Mouse (Mus musculus): Measurements from ENCODE around the gene Poc1a. TPM values are rescaled to one million over a fixed set of nuclear protein-coding genes. Genes with fewer than 3 reads are reported as not detected.
A peak's percentile ranks its signal among the peaks of the same experiment; 100 is the strongest.

Poc1a gene
- polyA plus RNA-seq, 1 experiment from 2014 or later: 27.8 TPM

- no peak overlapping the region; the same call in 1 of the 2 replicates for H3K4me2 ChIP-seq
- no peak overlapping the region for H3K4me3 ChIP-seq
- H3K9me3 ChIP-seq (replicated peaks): no peaks in the 10 kb centered on the region
- no peak for ATAC-seq (ENCODE audit: insufficient number of reproducible peaks, low FRiP score)
- WGBS: 67% methylated on average over 6 of the region's 6 CpGs
- no peaks in the 10 kb centered on the region; the same call in 1 of the 2 replicates for H3K36me3 ChIP-seq
- no peak overlapping the region for H3K27ac ChIP-seq (ENCODE audit: poor library complexity, severe bottlenecking)
- H3K27me3 ChIP-seq (replicated peaks): no peaks in the 10 kb centered on the region
- 0 out of 2 replicates have a peak overlapping the region, but pooled peaks have one; percentile 3 for H3K9ac ChIP-seq
- H3K4me1 ChIP-seq (replicated peaks): peaks cover 47% of the 10 kb centered on the region
Observed at GRCm38 (mm10) chr9:106339173-106339558, 58.3 kb downstream of the Poc1a start.

GRCm38 (mm10) chr9:106339730-106340129 lies 58.9 kb downstream of the Poc1a start:
- Histone ChIP-seq H3K27ac (ENCODE audit: poor library complexity, severe bottlenecking) (no peak overlapping the region), H3K4me2 (no peak overlapping the region), H3K9ac (no peak overlapping the region), H3K4me1 (replicated peaks) (peaks cover 52% of the 10 kb centered on the region), H3K27me3 (replicated peaks) (no peaks in the 10 kb centered on the region), H3K36me3 (no peaks in the 10 kb centered on the region), H3K9me3 (replicated peaks) (no peaks in the 10 kb centered on the region), H3K4me3 (no peak overlapping the region)
- no peak for ATAC-seq (ENCODE audit: insufficient number of reproducible peaks, low FRiP score)
- 82% methylated on average over 4 of the region's 4 CpGs for WGBS

GRCm38 (mm10) chr9:106340501-106341312 lies 59.8 kb downstream of the Poc1a start:
- no peak overlapping the region for H3K4me2 ChIP-seq
- peaks cover 62% of the 10 kb centered on the region for H3K4me1 ChIP-seq (replicated peaks)
- H3K27ac ChIP-seq (ENCODE audit: poor library complexity, severe bottlenecking): no peak overlapping the region
- WGBS: 44% methylated on average over 13 of the region's 13 CpGs
- H3K9me3 ChIP-seq (replicated peaks): no peaks in the 10 kb centered on the region
- peak overlapping the region; percentile 12; the same call in 1 of the 2 replicates for H3K9ac ChIP-seq
- no peaks in the 10 kb centered on the region for H3K36me3 ChIP-seq
- H3K27me3 ChIP-seq (replicated peaks): no peaks in the 10 kb centered on the region
- H3K4me3 ChIP-seq: no peak overlapping the region
- ATAC-seq (ENCODE audit: insufficient number of reproducible peaks, low FRiP score): no peak

- no peaks in the 10 kb centered on the region for H3K36me3 ChIP-seq
- no peaks in the 10 kb centered on the region for H3K9me3 ChIP-seq (replicated peaks)
- H3K9ac ChIP-seq: peak overlapping the region; percentile 12; the same call in 1 of the 2 replicates
- H3K4me1 ChIP-seq (replicated peaks): peaks cover 65% of the 10 kb centered on the region
- H3K27me3 ChIP-seq (replicated peaks): no peaks in the 10 kb centered on the region
- no peak overlapping the region for H3K4me3 ChIP-seq
- no peak overlapping the region for H3K4me2 ChIP-seq
- H3K27ac ChIP-seq (ENCODE audit: poor library complexity, severe bottlenecking): no peak overlapping the region
- no peak for ATAC-seq (ENCODE audit: insufficient number of reproducible peaks, low FRiP score)
- WGBS: 68% methylated on average over 3 of the region's 3 CpGs
Observed at GRCm38 (mm10) chr9:106341313-106341686, 60.4 kb downstream of the Poc1a start.

- Histone ChIP-seq H3K9ac (no peak overlapping the region), H3K4me1 (replicated peaks) (peaks cover 57% of the 10 kb centered on the region), H3K4me2 (no peak overlapping the region), H3K4me3 (no peak overlapping the region), H3K27me3 (replicated peaks) (no peaks in the 10 kb centered on the region), H3K36me3 (no peaks in the 10 kb centered on the region), H3K27ac (ENCODE audit: poor library complexity, severe bottlenecking) (no peak overlapping the region), H3K9me3 (replicated peaks) (no peaks in the 10 kb centered on the region)
- WGBS: 89% methylated on average over 9 of the region's 9 CpGs
- ATAC-seq (ENCODE audit: insufficient number of reproducible peaks, low FRiP score): no peak
Observed at GRCm38 (mm10) chr9:106342573-106342972, 61.7 kb downstream of the Poc1a start.

GRCm38 (mm10) chr9:106345167-106345566 lies 64.3 kb downstream of the Poc1a start:
- Histone ChIP-seq H3K4me2 (peak overlapping the region; percentile 22; the same call in 1 of the 2 replicates), H3K4me3 (no peak overlapping the region), H3K9ac (peak overlapping the region; percentile 41; the same call in 1 of the 2 replicates), H3K27ac (ENCODE audit: poor library complexity, severe bottlenecking) (peak overlapping the region; percentile 80), H3K36me3 (no peaks in the 10 kb centered on the region), H3K27me3 (replicated peaks) (no peaks in the 10 kb centered on the region), H3K4me1 (replicated peaks) (peaks cover 31% of the 10 kb centered on the region), H3K9me3 (replicated peaks) (no peaks in the 10 kb centered on the region)
- 22% methylated on average over 6 of the region's 6 CpGs for WGBS
- peak; percentile 44; the same call in 1 of the 2 replicates for ATAC-seq (ENCODE audit: insufficient number of reproducible peaks, low FRiP score)

GRCm38 (mm10) chr9:106345630-106346029 lies 64.8 kb downstream of the Poc1a start:
- peaks cover 29% of the 10 kb centered on the region for H3K4me1 ChIP-seq (replicated peaks)

GRCm38 (mm10) chr9:106348281-106348680 lies 67.4 kb downstream of the Poc1a start:
- no peak for ATAC-seq (ENCODE audit: insufficient number of reproducible peaks, low FRiP score)
- H3K4me3 ChIP-seq: no peak overlapping the region
- no peak overlapping the region for H3K9ac ChIP-seq
- H3K36me3 ChIP-seq: no peaks in the 10 kb centered on the region
- WGBS: 57% methylated on average over 10 of the region's 10 CpGs
- no peak overlapping the region for H3K4me2 ChIP-seq
- peaks cover 25% of the 10 kb centered on the region for H3K4me1 ChIP-seq (replicated peaks)
- no peaks in the 10 kb centered on the region for H3K27me3 ChIP-seq (replicated peaks)
- H3K9me3 ChIP-seq (replicated peaks): no peaks in the 10 kb centered on the region
- H3K27ac ChIP-seq (ENCODE audit: poor library complexity, severe bottlenecking): no peak overlapping the region

More at GRCm38 (mm10) chr9:106345630-106346029, 64.8 kb downstream of the Poc1a start:
- Histone ChIP-seq H3K9me3 (replicated peaks) (no peaks in the 10 kb centered on the region), H3K4me3 (no peak overlapping the region), H3K9ac (peak overlapping the region; percentile 41; the same call in 1 of the 2 replicates), H3K27ac (ENCODE audit: poor library complexity, severe bottlenecking) (peak overlapping the region; percentile 80), H3K4me2 (no peak overlapping the region; the same call in 1 of the 2 replicates), H3K36me3 (no peaks in the 10 kb centered on the region), H3K27me3 (replicated peaks) (no peaks in the 10 kb centered on the region)
- WGBS: 55% methylated on average over 6 of the region's 6 CpGs
- ATAC-seq (ENCODE audit: insufficient number of reproducible peaks, low FRiP score): no peak

- Histone ChIP-seq H3K36me3 (no peaks in the 10 kb centered on the region), H3K27ac (ENCODE audit: poor library complexity, severe bottlenecking) (no peak overlapping the region), H3K4me1 (replicated peaks) (peaks cover 33% of the 10 kb centered on the region), H3K4me2 (no peak overlapping the region), H3K27me3 (replicated peaks) (no peaks in the 10 kb centered on the region), H3K9me3 (replicated peaks) (no peaks in the 10 kb centered on the region), H3K9ac (no peak overlapping the region), H3K4me3 (no peak overlapping the region)
- WGBS: 67% methylated on average over 2 of the region's 2 CpGs
- ATAC-seq (ENCODE audit: insufficient number of reproducible peaks, low FRiP score): peak; percentile 26; the same call in 1 of the 2 replicates
Observed at GRCm38 (mm10) chr9:106349075-106349474, 68.2 kb downstream of the Poc1a start.

- no peaks in the 10 kb centered on the region for H3K9me3 ChIP-seq (replicated peaks)
- H3K27me3 ChIP-seq (replicated peaks): no peaks in the 10 kb centered on the region
- WGBS: 61% methylated on average over 6 of the region's 6 CpGs
- no peaks in the 10 kb centered on the region for H3K36me3 ChIP-seq
- no peak for ATAC-seq (ENCODE audit: insufficient number of reproducible peaks, low FRiP score)
- H3K4me1 ChIP-seq (replicated peaks): peaks cover 34% of the 10 kb centered on the region
- no peak overlapping the region for H3K4me3 ChIP-seq
- H3K9ac ChIP-seq: no peak overlapping the region
- H3K27ac ChIP-seq (ENCODE audit: poor library complexity, severe bottlenecking): no peak overlapping the region
- no peak overlapping the region for H3K4me2 ChIP-seq
Observed at GRCm38 (mm10) chr9:106351178-106351577, 70.3 kb downstream of the Poc1a start.

- Histone ChIP-seq H3K9ac (no peak overlapping the region), H3K27ac (ENCODE audit: poor library complexity, severe bottlenecking) (peak overlapping the region; percentile 21; the same call in 1 of the 2 replicates), H3K9me3 (replicated peaks) (no peaks in the 10 kb centered on the region), H3K4me1 (replicated peaks) (peaks cover 43% of the 10 kb centered on the region), H3K27me3 (replicated peaks) (no peaks in the 10 kb centered on the region), H3K4me3 (no peak overlapping the region), H3K36me3 (no peaks in the 10 kb centered on the region), H3K4me2 (no peak overlapping the region)
- 28% methylated on average over 6 of the region's 6 CpGs for WGBS
- no peak for ATAC-seq (ENCODE audit: insufficient number of reproducible peaks, low FRiP score)
Observed at GRCm38 (mm10) chr9:106353779-106354178, 72.9 kb downstream of the Poc1a start.

All from heart, embryonic 12.5 days (tissue).